Mouse (Mus musculus) spleen, postnatal 10 days (tissue): ENCODE data around the gene Creg2.
"Not testable (repeated sequence)": the region's sequence is repeated elsewhere in the genome, so short reads cannot be mapped to it uniquely, and the experiment has no call there.

Experiments used
- DNase-seq, 2 experiments: peaks; one replicate each; pipeline ENCODE4 v3.0.0; 2021 to 2022; ENCODE audit warnings: low spot score in 2 of 2

Gene Creg2

GRCm38 (mm10) chr1:39597135-39597534 is 54.1 kb downstream of the Creg2 start:
- not testable (repeated sequence) for DNase-seq

DNA sequence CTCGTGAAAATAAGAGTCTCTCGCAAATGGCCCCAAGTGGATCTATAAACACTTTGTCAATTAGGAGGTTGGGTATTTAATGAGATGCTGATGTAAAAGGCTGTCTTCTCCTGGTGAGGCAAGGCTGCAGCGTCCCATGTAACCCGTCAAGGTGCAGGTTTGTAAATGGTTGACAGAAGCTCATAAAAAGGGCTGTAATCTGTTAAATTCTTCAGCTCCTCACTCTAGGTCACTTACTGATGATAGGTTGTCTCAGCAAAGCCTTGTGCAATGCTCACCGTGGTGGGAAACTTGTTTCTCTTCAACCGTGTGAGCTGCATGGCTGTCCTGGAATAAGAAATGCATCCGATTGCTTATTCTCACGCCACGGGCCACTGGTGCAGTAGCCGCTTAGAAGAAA is 57.4 kb downstream of the Creg2 start:
- DNase-seq = no peak

GRCm38 (mm10) chr1:39592090-39592489 is 59.2 kb downstream of the Creg2 start:
- no peak for DNase-seq

DNA sequence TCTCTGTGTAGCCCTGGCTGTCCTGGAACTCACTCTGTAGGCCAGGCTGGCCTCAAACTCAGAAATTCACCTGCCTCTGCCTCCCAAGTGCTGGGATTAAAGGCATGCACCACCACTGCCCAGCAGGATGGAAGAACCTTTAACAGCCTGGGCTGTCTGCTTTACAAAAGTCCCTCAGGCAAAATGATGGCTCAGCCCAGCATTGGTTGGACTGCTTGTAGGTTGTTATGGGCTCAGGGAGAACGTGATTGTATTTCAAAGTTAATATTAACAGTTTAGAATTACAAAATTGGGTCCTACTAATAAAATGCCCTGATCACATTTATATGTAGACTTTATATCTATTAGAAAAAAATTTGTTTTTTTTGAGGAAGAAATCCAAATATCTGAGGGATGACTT is 59.7 kb downstream of the Creg2 start:
- not testable (repeated sequence) for DNase-seq

DNA sequence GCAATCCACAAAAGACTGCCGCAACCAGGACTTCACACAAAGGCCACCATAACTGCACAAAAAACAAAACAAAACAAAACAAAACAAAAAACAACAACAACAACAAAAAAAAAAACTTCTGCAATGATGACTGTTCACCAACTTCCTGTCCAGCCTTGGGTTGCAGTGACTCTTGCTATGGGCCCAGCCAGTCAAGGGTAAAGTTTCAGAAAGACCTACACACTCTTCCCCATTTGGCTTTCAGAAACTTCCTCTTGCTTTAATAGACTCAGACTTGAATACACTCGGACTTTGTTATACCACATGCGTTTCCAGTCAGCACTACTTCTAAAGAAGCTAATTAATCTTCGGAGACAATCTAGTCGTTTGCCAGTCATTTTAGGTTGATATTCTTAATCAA is 61.1 kb downstream of the Creg2 start:
- no peak for DNase-seq

DNA sequence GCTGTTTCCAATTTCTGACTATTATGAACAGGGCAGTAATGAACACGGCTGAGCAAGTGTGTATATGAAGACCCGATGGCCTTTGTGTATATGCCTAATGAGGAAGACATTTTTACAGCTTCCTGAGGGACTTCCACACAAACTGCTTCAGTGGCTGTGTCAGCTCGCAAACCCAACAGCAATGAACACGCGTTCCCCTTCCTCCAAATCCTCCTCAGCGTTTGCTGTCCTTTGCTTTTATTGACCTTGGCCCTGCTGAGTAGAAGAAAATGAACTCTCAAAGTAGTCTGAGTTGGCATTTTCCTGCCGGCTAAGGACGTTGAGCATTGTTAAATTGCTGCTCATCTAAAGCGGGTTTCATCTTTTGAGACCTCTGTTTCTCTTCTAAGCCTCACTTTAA is 65.9 kb downstream of the Creg2 start:
- DNase-seq = no peak

- no peak for DNase-seq
Observed at GRCm38 (mm10) chr1:39583173-39583572, 68.1 kb downstream of the Creg2 start.

DNA sequence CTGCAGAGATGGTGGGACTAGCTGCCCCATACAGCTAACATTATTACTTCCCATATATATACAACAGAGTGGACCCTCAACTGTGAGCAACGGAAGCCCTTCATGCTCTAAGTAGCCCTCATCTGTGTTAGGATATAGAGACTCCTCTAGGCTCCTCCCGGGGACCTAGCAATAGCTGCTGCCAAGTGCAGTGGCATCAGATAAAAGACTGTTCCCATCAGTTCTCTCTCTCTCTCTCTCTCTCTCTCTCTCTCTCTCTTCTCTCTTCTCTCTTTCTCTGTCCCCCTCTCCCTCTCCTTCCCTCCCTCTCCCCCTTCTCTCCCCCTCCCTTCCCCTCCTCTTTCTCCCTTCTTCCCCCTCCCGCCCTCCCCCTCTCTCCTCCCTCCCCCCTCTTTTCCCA is 70.1 kb downstream of the Creg2 start:
- DNase-seq = no peak

DNA sequence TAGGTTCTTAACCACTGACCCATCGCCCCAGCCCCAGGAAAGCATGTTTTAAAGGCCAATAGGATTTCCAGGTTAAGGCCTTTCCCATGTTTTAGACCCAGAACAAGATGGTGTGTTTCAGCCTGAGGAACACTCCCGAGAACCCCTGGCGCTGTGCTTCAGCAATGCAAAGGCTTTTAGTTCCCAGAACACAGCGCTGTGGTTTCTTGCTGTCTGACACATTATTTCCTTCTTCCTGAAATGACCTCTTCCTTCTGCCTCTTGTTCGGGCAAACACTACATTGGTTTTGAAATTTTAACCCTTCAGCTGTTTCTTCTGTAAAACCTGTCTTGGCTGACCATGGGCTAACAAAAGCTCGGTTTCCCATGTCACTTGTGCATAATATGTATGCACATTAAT is 72.1 kb downstream of the Creg2 start:
- DNase-seq = no peak

- no peak for DNase-seq
Observed at GRCm38 (mm10) chr1:39578446-39578845, 72.8 kb downstream of the Creg2 start.

DNA sequence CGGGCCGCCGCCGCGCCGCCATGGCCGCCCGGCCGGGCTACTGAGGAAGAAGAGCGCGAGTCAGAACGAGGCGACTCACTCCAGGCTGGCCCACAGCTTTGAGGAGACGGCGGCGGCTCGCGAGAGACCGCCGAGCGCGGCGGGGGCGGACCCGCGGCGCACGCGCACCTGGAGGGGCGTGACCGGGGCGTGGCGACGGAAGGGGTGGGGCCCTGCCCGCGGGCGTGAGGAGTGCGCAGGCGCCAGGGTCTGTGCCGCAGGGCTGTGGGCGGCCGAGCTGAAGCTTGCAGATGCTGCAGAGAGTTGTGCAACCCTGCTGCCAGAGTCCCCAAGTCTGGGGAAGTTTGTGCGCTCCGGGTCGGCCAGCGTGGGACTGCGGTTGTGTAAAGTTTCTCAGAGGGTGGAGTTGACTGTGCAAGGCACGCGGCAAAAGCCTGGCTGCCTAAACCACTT is 74.0 kb downstream of the Creg2 start, which contains the start of gene Rnf149:
Rnf149 (minus strand) TSS at position 153 of the 453 bp plus-strand sequence.
- peak; percentile 94 to 96 for DNase-seq

DNA sequence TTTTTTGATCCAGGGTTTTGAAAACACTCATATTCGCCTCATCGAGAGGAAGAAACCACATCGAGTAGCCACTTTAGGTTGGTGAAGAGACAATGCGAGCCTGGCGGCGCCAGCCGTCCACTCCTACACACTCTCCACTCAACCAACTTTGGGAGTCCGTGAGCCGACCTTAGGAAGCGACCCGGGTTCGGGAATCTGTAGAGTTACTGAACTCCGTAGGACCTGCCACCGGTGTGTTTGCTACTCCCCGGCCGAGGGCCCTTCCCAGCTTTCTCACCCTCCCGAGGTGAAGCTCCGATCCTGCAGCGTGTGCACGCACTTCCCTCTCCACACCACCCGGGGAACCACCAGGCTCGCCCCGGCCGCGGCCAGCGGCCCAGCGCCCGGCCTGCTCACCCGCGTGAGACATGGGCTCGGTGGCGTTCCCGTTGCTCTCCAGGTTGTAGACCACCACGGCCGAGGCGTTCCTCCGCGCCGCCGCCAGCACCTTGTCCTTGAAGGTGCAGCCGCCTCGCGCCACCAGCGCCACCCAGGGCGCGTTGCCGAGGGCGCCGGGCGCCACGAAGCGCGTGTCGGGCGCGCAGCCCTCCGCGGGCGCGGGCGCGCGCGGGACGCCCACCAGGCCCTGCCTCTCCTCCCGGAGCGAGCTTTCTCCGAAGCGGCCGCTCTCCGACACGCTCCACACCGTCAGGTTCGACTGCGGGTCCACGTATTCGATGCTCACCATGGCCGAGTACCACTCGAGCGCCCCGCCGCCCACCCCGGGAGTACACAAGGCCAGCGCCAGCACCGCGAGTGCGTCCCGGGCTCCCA is 74.6 kb downstream of the Creg2 start:
- DNase-seq = peak; percentile 63 to 70

GRCm38 (mm10) chr1:39575778-39576375 is 75.4 kb downstream of the Creg2 start:
- DNase-seq = no peak

DNA sequence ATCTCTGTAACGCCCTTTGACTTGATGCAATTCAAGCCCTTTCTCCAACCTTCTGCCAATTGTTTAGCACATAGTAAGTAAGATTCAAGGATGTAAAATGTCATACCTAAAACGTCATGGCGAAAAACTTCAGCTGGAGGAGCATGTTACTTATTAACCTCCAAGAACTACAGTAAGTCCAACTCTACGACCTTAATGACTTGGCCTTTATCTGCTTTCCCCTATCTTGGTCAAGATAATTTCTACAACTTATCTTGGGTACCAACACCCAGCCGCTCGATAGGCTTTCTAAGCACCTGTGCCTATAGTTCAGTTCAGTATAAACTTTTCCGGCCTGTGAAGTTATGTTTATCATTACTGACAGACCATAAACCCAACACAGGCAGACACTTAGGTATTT is 77.4 kb downstream of the Creg2 start:
- DNase-seq = no peak

- DNase-seq = no peak
Observed at GRCm38 (mm10) chr1:39571653-39572052, 79.6 kb downstream of the Creg2 start.
